Mouse (Mus musculus) gastrocnemius, postnatal 4 days (tissue): ENCODE measurements at regions not wholly inside any gene's neighbourhood (a gene's known extent, or its start where the extent isn't known, plus 50 kb on each side); places are given as distances from the start of the nearest gene placed in this dataset.

Source experiments
- DNase-seq, 2 experiments: peaks; one replicate each; pipeline ENCODE4 v3.0.0; 2021 to 2022; ENCODE audit warnings: low spot score in 2 of 2, mixed read lengths in 2 of 2

DNA sequence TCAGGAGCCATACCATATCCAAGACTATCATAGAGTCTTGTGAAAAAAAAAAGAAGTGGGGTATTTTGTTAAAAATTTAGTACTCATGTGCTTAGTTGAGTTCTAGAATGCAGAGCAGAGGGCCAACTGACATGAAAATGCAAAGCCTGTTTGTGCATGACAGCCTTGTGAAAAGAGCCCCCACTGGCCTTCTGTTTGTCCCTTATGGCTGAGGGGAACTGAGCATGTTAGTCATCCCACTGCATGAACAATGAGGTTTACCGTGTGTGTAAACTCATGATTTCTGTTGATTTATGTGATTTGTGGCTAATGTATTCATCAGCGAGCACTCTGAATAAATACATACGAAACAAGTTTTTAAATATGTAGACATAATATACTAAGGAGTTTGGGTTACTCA lies 266.1 kb upstream of the Nox3 start:
- no peak for DNase-seq

DNA sequence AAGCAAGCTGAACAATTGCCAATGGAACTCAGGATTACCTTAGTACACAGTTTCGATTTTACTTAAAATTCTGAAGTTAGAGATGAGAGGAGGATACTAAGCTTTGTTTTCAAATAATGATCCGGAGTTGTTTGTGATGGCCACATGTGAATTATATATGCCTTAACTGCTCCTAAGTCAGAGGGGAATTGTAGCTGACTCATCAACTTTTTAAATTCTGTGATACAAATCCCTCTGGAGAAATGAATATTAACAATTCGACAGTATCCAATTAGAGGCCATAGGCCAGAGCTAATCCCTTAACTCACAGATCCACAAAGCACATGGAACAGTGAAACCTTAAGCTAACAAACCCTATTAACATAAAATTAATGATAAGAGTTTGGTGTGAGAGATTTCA lies 250.5 kb upstream of the Nox3 start:
- no peak for DNase-seq

DNA sequence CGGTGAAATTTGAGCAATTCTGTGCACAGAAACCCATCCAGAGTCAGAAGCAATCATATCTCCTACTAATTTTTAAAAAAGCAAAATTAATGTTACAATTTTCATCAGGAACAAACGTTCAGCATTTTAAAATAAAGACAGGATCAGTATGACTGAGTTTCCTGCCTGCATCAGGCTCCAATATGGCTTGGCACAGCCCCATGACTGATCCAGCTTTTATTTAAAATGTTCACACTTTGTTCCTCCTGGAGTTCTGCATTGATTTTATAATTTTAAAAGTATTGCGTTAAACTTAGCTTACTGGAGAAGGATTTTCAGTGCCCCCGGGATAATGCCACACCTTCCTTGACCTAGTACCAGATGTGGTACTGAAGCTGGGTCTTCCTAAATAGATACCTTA lies 240.3 kb upstream of the Nox3 start:
- DNase-seq = no peak

DNA sequence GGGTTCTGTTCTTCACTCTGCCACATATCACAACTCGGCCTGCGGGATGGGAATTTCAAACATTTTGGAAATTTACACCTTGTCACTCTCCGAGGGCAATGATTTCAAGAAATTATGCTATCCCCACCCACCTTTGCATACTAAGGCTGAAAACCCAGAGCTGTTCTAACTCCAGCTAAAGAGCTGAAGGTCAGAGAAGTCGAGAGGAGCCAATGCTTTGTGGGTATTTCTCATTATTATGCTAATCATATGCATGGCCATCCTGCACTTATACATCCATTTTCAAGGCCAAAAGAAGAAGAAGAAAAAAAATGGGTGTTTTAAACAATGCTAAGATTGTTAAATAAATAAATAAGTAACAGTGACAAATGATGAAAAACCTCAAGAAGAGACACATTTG lies 237.1 kb upstream of the Nox3 start:
- no peak for DNase-seq

DNA sequence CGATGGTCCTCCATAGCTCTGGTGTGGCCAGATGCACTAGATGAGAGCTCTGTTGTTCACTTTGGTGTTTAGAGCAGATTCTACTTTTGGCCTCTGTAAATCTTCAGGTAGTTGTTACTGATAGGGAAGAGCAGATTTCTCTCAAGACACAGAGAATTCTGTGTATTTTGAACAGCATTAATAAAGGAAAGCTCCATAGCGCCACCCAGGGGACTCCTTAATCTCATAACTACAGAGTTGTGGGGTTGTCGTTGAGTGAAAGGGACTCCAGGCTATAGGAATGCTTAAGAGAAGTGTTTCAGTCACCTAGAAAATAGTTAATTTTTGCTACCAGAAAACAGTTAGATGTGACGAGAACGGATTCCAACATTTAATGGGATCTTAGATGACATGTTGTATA lies 236.0 kb upstream of the Nox3 start:
- no peak for DNase-seq

DNA sequence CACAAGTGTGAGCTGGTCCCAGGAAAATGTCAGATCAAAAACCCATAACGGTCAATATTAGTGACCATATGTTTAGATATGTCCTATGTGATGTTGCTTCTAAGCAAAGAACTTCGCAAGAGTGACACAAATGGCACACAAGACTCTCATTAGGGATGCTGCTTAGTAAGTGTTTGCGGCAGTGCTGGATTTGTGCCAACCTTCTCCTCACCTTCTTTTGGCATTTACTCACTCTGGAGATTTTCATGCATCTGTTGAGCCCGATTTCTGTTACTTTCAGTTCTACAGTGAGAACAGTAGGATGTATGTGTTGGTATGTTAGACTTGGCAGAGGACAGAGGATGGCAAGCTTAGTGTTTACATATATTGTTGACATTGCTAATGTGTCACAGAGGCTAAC lies 231.0 kb upstream of the Nox3 start:
- no peak for DNase-seq

DNA sequence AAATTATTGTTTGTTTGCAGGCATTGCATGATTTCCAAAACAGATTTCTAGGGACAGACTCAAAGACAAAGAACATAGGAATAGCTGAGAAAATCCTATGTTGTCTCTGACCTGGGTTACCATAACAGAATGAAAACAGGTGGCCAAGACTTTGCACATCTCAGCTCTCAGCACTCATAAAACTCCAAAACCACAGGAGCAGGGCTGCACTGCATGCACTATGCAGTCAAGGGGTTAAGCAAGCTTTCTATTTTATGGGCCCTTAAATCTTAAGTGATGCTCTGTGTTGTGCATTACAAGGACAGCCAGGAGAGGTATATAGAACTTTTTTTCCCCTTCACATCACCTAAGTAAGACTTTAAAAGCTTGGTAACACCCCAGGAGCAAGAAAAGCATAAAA lies 224.2 kb upstream of the Nox3 start:
- no peak for DNase-seq

DNA sequence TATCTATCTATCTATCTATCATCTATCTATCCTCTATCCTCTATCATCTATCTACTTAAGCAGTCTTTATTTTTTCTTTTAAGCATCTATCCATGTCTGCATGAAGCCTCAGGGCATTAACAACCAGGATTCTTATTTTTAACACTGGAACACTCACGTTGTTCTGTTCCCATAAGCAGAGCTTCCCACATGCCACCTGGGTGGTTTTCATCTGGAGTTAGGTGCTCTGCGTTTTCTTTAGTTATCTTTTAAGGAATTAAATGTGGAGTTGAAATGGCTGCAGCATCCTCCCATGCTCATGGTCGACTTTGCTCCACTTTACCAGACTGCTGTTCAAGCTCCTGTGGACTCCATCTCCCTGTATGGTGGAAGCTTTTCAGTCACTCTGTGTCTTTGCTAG lies 196.8 kb upstream of the Nox3 start:
- no peak for DNase-seq

DNA sequence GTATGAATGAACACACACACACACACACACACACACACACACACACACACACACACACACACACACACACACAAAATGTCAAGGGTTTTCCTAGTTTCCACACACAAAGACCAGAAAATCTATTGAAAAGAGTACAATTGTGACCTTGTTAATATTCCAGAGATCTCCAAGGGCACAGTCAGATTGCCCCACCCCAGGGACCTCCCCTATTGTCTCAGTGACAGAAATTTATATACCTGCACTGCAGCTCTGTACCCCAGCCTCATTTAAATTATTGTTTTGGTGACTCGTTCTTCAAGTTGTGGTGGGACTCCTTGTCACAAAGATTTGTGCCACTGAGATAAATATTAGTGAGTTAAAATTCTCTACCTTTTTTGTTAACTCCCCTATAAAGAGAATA lies 187.1 kb upstream of the Nox3 start:
- DNase-seq = no peak

DNA sequence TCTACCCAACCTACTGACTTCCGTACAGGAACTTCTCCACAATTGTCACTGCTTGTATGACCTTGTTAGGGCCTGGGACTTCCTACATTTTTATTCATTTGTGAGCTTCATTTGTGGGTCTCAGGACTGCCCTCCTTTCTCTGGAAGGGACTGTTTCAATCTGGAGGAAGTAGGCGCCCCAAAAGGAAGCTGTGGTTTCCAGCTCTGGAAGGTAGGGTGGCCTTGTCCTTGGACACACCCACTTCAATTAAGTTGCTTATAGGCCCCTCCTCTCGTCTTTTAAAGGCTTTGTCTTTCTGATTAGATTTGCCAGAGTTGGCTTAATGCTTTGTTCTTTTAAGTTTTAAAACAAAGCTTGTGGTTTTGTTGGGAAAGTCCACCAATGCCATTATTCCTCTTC lies 183.0 kb upstream of the Nox3 start:
- DNase-seq = no peak

DNA sequence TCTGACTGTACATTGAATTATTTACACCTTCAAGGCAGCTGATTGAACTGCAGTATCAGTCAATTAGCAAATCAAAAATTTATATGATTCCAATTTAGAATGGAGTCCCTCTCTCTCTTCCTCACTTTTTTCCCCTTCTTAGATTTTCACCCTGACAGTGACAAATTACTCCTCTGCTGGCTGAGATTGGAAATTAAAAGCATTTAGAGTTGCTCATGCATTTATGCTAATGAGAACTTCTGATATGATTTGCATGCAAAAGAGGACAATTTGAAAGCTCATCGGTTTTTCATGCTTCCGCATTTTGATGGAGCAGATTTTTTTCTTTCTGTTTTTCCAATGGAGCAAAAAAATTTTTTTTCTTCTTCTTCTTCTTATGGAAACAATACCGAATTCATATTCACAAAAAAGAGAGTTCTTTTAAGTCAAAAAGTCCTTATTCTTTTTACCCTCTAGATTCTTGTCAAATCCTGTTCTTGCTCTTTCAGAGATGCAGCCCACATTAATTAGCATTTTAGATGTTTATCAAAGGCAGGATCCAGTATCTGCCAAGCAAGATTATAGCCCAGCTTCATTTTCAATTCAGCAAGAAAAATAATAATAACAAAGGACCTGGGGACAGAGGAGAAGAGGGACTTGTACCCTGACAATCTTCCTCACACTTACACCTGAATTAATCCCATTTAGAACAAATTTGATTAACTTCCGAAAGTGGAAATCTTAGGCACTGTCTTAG lies 173.6 kb upstream of the Nox3 start:
- DNase-seq = no peak

DNA sequence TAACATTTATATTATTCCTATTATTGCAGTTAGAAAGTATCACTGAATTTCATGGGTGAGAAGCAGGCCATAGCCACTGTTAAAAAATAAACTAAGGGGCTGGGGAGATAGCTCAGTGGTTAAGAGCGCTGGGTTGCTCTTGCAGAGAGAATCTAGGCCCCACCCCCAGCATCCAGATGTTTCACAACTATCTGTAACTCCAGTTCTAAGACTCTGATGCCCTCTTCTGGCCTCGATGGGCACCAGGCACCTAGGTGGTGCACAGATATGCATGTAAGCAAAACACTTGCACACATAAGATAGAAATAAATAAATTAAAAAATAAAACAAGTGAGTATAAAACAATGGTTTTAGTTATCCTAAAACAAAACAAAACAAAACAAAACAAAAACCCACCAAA lies 166.3 kb upstream of the Nox3 start:
- DNase-seq = no peak

DNA sequence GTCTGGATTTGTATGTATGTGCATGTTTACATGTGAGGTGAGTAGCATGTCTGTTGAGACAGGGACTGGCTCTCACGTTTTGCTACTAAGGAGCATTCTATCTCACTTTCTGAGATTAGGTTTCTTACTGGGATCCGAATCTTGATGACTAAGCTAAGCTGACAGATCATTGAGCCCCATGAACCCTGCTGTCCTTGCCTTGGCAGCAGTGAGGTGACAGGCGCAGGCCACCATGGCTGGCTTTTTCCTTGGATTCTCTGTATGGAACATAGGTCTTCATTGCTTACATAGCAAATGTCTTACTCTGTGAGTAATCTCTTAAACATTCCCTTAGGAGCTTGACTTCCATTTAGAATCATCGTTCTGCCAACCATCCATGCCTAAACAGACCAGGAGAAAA lies 140.3 kb upstream of the Nox3 start:
- no peak for DNase-seq

DNA sequence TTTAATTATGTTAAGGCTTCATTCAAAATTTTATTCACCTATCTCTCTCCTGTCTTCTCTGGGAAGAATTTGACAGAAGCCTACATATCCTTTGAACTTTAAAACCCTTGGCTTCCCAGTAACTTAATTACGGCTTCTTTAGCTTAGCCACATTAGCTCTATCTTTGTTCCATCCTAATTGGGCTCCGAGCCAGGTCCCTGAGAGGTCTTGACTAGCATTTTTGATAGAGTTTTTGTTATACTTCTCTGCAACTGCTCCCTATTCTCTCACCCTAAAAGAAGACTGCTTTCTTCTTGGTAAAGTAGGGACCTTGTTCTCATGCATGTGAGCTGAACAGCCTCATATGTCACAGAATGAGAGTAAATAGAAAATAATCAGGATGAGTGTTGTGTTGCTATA lies 115.1 kb upstream of the Nox3 start:
- no peak for DNase-seq

DNA sequence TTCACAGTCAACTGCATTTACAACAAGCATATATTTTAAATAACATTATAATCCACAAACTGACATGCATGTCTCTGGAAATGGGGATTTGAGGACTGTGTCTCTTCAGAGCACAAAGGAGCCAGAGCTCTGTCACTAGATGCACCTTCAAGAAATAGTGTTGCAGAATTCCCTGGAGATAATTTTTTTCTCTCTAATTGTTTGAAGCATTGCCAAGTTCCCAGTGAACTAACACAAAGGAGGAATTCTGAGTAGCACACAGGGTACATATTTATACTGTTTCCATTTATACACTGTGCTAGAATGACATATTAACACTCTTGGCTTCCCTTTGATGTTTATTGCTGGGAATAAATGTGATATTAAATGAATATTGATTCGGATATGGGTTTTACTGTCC lies 107.4 kb upstream of the Nox3 start:
- no peak for DNase-seq

DNA sequence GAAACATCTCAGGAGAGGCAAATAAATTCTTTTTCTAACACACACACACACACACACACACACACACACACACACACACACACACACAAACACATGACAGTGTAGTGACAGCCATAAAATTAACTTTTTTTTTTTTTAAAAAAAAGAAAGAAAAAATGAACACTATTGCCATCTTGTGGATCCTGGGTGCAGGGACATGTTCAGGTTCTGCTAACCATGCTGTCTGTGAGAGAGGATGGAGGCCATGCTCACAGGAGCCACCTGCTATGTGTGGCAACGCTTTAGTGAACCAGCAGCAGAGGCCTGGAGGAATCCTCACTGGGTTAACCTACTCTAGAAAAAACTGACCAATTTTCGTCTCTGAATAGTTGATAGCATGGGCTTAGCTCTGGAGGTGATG lies 96.5 kb upstream of the Nox3 start:
- no peak for DNase-seq

DNA sequence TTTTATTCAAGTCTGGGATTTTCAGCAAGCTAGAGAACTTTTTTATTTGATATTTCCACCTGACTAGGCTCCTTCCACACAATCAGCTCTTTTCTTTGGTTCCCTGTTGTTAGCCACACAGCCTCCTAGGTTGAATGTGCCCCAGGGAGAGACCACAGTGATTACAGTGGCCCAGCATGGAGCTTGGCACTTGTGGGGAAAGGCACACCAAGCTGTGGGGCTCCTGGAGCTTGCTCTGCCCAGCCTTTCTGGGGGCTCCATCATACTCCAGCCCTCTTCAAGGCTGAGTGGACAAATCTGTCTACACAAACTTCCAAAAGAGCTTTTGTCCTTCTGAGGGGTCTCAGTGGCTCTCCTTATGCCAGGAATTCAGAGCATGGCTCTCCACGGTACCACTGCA lies 86.1 kb upstream of the Nox3 start:
- DNase-seq = no peak

DNA sequence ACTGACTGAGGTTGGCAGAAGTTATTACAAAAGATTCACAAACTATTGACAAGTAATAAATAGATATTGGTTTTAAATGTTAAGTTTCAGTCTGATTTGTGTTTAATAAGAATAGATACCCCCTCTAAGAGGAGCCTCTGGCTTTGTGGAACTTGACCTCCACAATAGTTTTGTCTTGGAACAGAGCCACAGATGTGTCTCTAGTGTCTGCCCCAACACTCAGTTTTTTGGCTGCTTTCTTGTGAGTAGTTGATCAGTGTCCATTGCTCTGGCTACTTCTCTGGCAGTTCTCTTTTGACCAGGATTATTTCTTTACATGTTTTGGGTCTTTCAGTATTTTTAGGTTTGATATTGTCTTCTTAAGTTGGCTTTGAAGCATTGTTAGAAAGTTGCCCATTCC lies 81.6 kb upstream of the Nox3 start:
- DNase-seq = no peak

DNA sequence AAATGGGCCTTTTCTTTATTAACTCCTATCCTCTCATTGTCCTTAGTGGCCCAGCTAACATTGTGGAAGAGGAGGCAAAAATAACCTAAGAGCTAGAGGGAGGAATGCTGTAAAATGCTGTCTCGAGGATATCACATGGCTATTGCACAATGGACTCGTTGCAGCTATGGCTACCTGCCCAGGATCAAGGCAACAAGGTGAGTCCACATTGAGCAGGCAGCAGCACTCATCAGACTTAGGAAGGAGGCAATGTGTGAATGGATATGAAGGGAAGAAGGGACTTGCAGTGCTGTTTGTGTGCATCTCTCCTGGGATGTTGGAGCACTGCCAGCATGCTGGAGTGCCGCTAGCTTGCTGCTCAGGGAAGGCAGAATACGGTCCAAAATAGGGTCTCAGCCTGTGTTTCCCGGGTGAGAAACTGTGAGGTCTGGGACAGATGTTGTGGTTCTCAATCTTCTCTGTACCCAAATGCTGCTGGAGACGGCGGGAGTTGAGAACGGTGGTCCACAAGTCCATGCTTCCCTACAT lies 51.8 kb upstream of the Nox3 start:
- DNase-seq = peak; percentile 17 to 26
